Comparison of ENCODE assay signal across 28 mouse cellular contexts in the genomic region with DNA sequence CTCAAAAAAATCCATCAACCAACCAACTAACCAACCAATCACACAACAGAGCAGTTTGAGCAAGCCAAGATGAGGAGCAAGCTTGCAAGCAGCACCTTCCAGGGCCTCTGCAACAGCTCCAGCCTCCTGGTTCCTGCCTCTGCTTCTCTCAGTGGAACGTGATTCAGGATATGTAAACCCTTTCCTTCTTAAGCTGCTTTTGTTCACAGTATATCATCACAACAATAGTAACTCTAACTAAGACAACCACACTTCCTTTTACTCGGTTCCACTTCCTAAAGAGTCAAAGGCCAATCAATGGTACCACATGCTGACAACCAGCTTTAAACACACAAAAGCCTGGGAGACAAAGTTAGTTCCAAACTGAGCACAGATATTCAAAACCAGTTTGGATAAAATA. TPM values are rescaled to one million over a fixed set of nuclear protein-coding genes. Genes with fewer than 3 reads are reported as not detected.
A peak's percentile ranks its signal among the peaks of the same experiment; 100 is the strongest.
DNase-seq lines count a peak whose midpoint lies in the region; ATAC-seq and TF ChIP-seq lines count a peak whose summit lies in the region.
"Had no signal": no experiment of that assay in that cellular context is flagged by ENCODE, and none has a peak within 500 bp of the region (broad histone marks: within the 10 kb centered on the region; RNA-seq: fewer than 3 reads in every experiment).

No protein-coding gene starts in this region.

- peaks cover 35% of the 10 kb centered on the region for H3K4me1 ChIP-seq in megakaryocyte, embryonic 14.5 days
- peaks cover 52% of the 10 kb centered on the region for H3K4me1 ChIP-seq in E14TG2a.4 (replicated peaks; ENCODE audit: low read depth, low read length)
- no peaks in the 10 kb centered on the region for H3K4me1 ChIP-seq in intestine, embryonic 15.5 days (replicated peaks)
- H3K4me1 ChIP-seq: embryonic facial prominence, embryonic 13.5 days; heart, embryonic 12.5 days had no signal

- H3K27me3 ChIP-seq in megakaryocyte, embryonic 14.5 days (replicated peaks), result no peaks in the 10 kb centered on the region
- H3K27me3 ChIP-seq in E14TG2a.4 (ENCODE audit: insufficient read depth, low read length), result no peaks in the 10 kb centered on the region
- no peaks in the 10 kb centered on the region for H3K27me3 ChIP-seq in intestine, embryonic 15.5 days (replicated peaks)
- H3K27me3 ChIP-seq: CH12.LX; embryonic facial prominence, embryonic 13.5 days; forebrain, embryonic 12.5 days; heart, embryonic 12.5 days; Patski had no signal

- no peaks in the 10 kb centered on the region for H3K9me3 ChIP-seq in megakaryocyte, embryonic 14.5 days
- peaks cover 4% of the 10 kb centered on the region; the same call in 1 of the 2 replicates for H3K9me3 ChIP-seq in E14TG2a.4 (ENCODE audit: low read length)
- H3K9me3 ChIP-seq in intestine, embryonic 15.5 days, result no peaks in the 10 kb centered on the region
- H3K9me3 ChIP-seq: embryonic facial prominence, embryonic 13.5 days; forebrain, embryonic 12.5 days; heart, embryonic 12.5 days; hindbrain, embryonic 10.5 days had no signal

- H3K4me3 ChIP-seq in megakaryocyte, embryonic 14.5 days (replicated peaks), result peak overlapping the region; percentile 65
- H3K4me3 ChIP-seq in E14TG2a.4 (replicated peaks; ENCODE audit: low read length), result 0 out of 2 replicates have a peak overlapping the region, but pooled peaks have one; percentile 14
- H3K4me3 ChIP-seq in intestine, embryonic 15.5 days (replicated peaks), result no peak overlapping the region
- H3K4me3 ChIP-seq: embryonic facial prominence, embryonic 13.5 days; forebrain, embryonic 12.5 days; heart, embryonic 12.5 days; hindbrain, embryonic 10.5 days had no signal

- ATAC-seq in megakaryocyte, adult 5-6 weeks (ENCODE audit: poor library complexity, severe bottlenecking), result no peak
- no peak for ATAC-seq in intestine, embryonic 15.5 days
- ATAC-seq: activated CD4-positive, CD25-positive, alpha-beta regulatory T cell, adult 4 months; forebrain, embryonic 16.5 days; intestine, postnatal 0 days; Patski had no signal

- no peak overlapping the region for H3K27ac ChIP-seq in intestine, embryonic 15.5 days
- H3K27ac ChIP-seq: embryonic facial prominence, embryonic 13.5 days; forebrain, embryonic 12.5 days; hindbrain, embryonic 10.5 days; hindbrain, embryonic 14.5 days had no signal

- no peak overlapping the region for H3K9ac ChIP-seq in intestine, embryonic 15.5 days
- H3K9ac ChIP-seq: embryonic facial prominence, embryonic 13.5 days; forebrain, embryonic 12.5 days; heart, embryonic 12.5 days; hindbrain, embryonic 14.5 days had no signal

- DNase-seq in R1 (ENCODE audit: low read depth, low spot score), result peak; percentile 100
- DNase-seq in cerebellum, adult 9-11 months, result no peak
- no peak for DNase-seq in T-cell, adult 2 months (ENCODE audit: low spot score)
- DNase-seq: adrenal gland, adult 2 months; adrenal gland, postnatal 25 days; cerebellum, adult 2 months; cerebellum, postnatal 14 days; gastrocnemius, postnatal 14 days had no signal

- no peak for TF ChIP-seq CTCF in E14TG2a.4 (conservative IDR thresholded peaks at IDR 0.05; ENCODE audit: low read length)

- no peaks in the 10 kb centered on the region for H3K36me3 ChIP-seq in megakaryocyte, embryonic 14.5 days (replicated peaks; ENCODE audit: low read length)
- no peaks in the 10 kb centered on the region for H3K36me3 ChIP-seq in E14TG2a.4 (ENCODE audit: insufficient read depth, low read length)
- no peaks in the 10 kb centered on the region for H3K36me3 ChIP-seq in intestine, embryonic 15.5 days
- H3K36me3 ChIP-seq: embryonic facial prominence, embryonic 13.5 days; forebrain, embryonic 12.5 days; heart, embryonic 12.5 days; hindbrain, embryonic 10.5 days had no signal

- 30% methylated on average over 2 of the region's 2 CpGs for WGBS in intestine, embryonic 15.5 days

- no peak overlapping the region for H3K4me2 ChIP-seq in intestine, embryonic 15.5 days (replicated peaks)
- H3K4me2 ChIP-seq: embryonic facial prominence, embryonic 13.5 days; forebrain, embryonic 12.5 days; heart, embryonic 12.5 days; hindbrain, embryonic 14.5 days had no signal

RNA-seq across cellular contexts. Expression of a gene that starts 5.9 kb away (rescaled TPM):
- 8.0 and 25.8 TPM in 2 replicates for polyA plus RNA-seq in megakaryocyte, embryonic 14.5 days (2012; ENCODE audit: insufficient read depth, low replicate concordance)
- total RNA-seq in megakaryocyte, adult 5-6 weeks (2015), result 64.0 and 69.6 TPM in 2 replicates
- 75.2 and 90.1 TPM in 2 replicates for total RNA-seq in megakaryocyte, adult 5-6 weeks (2017)
- polyA plus RNA-seq in intestine, embryonic 15.5 days (2015; fragmentation: Nextera tagmentation; extraction: Ambion mirVana), result 4.6 and 4.8 TPM in 2 replicates

RNA-seq across cellular contexts. Expression of a gene that starts 45.1 kb away (rescaled TPM):
- polyA plus RNA-seq in megakaryocyte, embryonic 14.5 days (2012; ENCODE audit: insufficient read depth, low replicate concordance), result not detected in 2 replicates
- total RNA-seq in megakaryocyte, adult 5-6 weeks (2015), result not detected in 2 replicates
- not detected in 2 replicates for total RNA-seq in megakaryocyte, adult 5-6 weeks (2017)
- polyA plus RNA-seq in intestine, embryonic 15.5 days (2015; fragmentation: Nextera tagmentation; extraction: Ambion mirVana), result 0.18 TPM in 1 of 2 replicates, not detected in the other
- total RNA-seq: adrenal gland, adult 2 months; adrenal gland, postnatal 25 days; CH12.LX; common myeloid progenitor, adult 5-6 weeks; gastrocnemius, adult 18-20 months; gastrocnemius, postnatal 14 days; heart, adult 8-10 months; heart, postnatal 25 days had no signal
- polyA plus RNA-seq: adrenal gland, adult 2 months; cerebellum, adult 2 months; embryonic facial prominence, embryonic 13.5 days; gonadal fat pad, adult 2 months; heart, embryonic 12.5 days; heart, embryonic 16.5 days; intestine, postnatal 0 days; Patski had no signal
